Mouse (Mus musculus) granulocyte monocyte progenitor cell, adult 5-6 weeks (primary cell): Measurements from ENCODE around the gene Stx4a. TPM values are rescaled to one million over a fixed set of nuclear protein-coding genes. Genes with fewer than 3 reads are reported as not detected.

Source experiments
- ATAC-seq: replicated peaks from 2 replicates; pipeline ENCODE4 v1.8.0; 2016; ENCODE audit warnings: mild to moderate bottlenecking, moderate TSS enrichment, inconsistent platforms; ENCODE audit not compliant: poor library complexity, severe bottlenecking
- total RNA-seq, 2 experiments: library from RNA; stranded (forward) in 1 of 2; stranded (reverse) in 1 of 2; fragments of 200-712, 200-1000 nt in 1 of 2; fragments of >200 nt in 1 of 2; fragmentation: Nextera tagmentation in 1 of 2; gene quantifications; 2 replicates each; pipeline ENCODE4 v1.2.3; 2014 to 2017

Gene Stx4a
- total RNA-seq, 2 experiments from 2014 or later = 37.7 to 88.9 TPM

- ATAC-seq = no peak
Measured at GRCm38 (mm10) chr7:127850906-127851305, 26.8 kb downstream of the Stx4a start.

DNA sequence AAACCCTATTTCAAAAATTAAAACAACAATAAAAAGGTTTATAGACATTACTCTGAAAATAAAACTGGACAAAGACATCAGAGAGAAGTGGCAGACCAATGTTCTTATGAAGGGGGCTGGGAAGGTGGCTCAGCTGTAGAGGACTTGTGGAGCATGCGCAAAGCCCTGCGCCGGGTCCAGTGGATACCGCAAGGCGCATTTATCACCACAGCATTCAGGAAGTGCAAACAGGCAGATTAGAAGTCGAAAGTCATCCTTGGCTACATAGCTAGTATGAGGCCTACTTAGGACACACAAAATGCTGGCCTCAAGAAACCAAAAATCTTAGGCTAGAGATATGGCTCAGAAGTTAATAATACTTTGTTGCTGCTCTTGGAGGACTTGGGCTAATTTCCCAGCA, 34.2 kb downstream of the Stx4a start:
- no peak for ATAC-seq

DNA sequence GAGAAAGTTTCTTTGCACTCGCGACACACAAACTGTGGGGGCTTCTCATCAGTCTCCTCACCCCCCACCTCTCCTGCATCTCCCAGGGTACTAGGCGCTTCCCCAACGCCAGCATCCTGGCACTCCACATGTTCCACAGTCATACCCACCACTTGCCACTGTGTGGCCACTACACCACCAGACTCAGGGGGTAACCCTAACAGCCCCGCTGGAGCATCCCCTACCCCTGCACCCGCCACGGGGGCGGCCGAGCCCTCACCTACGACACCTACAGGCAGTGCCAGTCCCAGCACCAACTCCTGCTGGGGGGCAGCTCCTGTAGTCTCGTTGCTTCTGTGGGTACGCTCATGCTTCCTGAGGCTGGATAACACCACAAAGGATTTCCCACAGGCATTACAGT, 42.3 kb downstream of the Stx4a start:
- no peak for ATAC-seq

DNA sequence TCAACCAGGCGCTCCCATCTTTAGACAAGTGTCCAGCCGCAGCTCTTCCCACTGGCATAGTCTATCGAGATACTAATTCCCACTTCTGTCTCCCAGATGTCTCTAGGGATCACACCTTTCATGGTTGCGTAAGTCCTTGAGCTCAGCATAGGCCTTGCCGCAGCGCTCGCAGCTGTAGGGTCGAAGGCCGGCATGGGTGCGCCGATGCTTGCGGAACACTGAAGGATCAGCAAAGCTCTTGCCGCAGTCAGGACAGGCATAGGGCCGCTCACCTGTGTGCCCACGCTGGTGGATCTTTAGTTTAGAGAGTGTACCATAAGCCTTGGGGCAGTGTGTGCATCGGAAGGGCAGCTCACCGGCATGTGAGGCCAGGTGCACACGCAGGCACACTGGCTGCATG, 43.5 kb downstream of the Stx4a start:
- no peak for ATAC-seq

DNA sequence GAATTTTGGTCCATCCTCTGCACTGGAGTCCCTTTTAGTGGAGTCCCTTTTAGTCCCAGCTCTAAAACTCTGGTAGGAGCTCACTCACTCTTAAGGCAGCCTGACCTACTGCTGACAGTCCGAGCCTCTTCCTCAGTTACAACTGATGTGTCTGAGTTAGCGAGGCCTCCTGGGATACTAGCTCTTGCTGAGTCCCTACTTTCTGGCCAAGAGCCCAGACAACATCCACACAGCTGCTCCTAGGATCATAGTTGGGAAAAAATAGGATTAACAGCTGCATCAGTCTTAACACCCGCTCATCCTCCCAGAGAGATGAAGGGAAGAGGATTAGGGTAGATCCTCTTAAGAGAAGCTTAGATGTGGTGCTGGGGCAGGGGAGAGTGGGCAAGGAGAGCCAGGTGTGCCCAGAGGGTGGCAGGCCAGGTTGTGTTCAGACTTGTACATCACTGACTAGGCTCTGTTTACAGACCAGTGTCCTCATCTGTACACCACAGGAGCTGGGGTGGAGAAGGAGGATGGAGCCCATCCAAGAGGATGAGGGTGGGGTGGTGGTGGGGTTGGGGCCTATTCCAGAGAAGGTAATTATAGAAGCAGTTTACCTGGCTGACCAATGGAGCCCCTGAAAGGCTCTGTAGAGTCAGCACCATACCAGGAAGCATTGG, 45.2 kb downstream of the Stx4a start:
- no peak for ATAC-seq

- ATAC-seq = no peak
Measured at GRCm38 (mm10) chr7:127870136-127870821, 46.2 kb downstream of the Stx4a start.

- ATAC-seq = no peak
Measured at GRCm38 (mm10) chr7:127874812-127875626, 50.9 kb downstream of the Stx4a start.

DNA sequence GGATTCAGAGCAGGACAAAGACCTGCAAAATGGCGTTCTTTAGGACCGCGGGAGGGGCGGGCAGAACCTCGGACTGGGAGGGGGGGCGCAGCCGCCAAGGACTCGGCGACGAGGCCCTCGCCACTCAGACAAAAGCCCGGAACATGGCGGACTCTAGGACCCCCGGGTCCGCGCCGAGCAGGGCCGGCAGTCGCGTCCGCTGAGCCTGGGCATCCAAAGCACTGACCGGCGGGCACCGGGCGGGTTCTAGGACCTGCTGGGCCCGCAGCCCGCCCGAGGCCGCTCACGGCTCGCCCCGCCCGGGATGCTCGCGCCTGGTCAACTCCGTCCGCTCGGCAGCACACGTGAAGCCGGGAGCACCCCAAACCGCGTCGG, 51.5 kb downstream of the Stx4a start:
- ATAC-seq = peak; percentile 67

DNA sequence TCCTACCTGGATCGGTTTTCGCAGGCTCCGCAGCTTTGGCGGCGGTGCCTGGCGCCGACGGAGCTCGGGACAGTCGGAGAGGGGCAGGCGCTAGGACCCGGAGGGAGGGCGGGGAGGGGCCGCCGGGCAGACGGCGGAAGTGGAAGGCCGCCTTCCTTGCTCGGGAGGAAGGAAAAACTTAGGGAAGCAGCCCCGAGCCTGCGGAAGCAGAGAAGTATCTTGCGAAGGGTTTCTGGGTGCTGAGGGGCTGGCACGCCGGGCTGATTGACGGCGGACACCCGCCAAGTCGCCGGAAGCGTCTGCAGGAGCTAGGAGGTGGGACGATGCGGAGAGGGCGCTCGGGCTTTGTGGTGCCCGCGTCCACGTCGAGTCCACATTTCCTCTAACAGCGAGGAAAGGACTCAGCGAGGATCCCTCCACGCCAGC, 52.0 kb downstream of the Stx4a start, which contains the start of gene Zfp646:
Gene Zfp646 (plus strand): TSS at position 181 of the 426 bp plus-strand sequence.
- ATAC-seq = peak; percentile 72

- ATAC-seq = peak; percentile 65
Measured at GRCm38 (mm10) chr7:127876467-127877348, 52.6 kb downstream of the Stx4a start, which contains the start of gene Zfp668. Zfp668 (minus strand) TSS chr7:127876828.

DNA sequence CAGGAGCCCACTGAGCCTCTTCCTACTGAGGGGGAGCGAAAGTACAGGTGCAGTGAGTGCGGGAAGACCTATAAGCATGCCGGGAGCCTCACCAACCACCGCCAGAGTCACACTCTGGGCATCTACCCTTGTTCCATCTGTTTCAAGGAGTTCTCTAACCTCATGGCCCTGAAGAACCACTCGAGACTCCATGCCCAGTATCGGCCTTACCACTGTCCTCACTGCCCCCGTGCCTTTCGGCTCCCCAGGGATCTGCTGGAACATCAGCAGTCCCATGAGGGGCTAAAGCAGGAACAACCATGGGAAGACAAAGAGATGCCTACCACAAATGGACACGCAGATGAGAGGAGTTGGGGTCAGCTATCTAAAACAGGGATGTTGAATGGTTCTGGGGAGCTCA, 55.2 kb downstream of the Stx4a start:
- ATAC-seq = no peak

GRCm38 (mm10) chr7:127880431-127880830, 56.3 kb downstream of the Stx4a start:
- no peak for ATAC-seq

GRCm38 (mm10) chr7:127885951-127886350, 61.9 kb downstream of the Stx4a start:
- ATAC-seq = no peak; the same call in 1 of the 2 replicates

GRCm38 (mm10) chr7:127886551-127886950, 62.5 kb downstream of the Stx4a start:
- ATAC-seq = no peak

DNA sequence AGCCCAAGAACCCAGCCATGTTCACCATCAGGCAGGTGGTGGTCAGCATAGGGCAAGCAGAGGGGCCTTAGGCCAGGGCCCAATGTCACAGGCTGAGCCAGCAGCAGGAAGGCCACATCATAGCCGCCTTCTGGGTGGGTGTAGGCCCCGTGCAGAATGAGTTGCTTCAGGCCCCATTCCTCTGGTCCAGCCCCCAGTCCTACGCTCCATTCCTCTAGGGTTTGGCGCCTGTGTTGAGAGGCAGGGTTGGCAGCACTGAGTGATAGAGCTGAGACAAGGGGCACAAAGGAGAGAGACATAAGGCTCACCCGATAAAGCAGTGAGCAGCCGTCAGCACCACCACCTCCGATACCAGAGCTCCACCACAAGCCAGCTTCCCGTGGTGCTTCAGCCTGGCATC, 63.1 kb downstream of the Stx4a start:
- no peak for ATAC-seq

DNA sequence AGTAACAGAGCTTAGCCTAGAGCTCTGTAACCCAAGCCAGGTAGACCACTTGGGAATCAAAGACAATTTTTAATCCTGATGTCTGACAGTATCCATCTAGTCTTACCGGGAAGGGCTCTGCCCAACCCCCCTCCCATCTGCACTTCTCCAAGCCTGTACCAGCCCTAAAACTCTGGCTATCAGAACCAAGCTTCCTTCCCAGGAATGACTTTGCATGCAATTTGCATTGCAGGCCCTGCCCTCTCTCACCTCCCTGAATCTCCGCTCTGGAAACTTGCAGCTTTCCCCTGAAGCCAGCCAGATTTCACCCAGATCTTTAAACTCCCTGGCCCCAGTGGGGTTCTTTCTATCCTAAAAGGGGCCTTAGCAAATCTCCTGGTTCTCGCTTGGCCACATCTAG, 63.7 kb downstream of the Stx4a start:
- no peak for ATAC-seq

DNA sequence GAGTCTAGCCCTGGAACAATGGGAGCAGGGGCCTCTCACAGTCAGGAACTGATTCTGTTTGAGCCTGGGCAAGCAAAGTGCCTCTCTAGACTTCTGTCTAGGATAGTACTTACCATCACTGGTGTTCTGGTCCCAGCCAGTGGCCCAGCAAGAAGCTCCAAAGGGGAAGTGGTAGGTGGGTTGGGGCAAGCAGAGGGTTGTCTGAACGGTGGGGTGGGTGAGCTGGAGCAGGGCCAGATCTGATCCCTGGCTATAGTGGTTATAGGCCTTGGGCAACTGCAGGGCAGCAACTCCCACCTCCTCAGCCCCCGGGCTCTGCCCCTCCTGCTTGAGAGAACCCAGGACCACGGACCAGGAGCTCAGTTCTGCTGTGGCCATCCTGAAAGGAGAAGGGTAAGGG, 64.7 kb downstream of the Stx4a start:
- ATAC-seq = peak; percentile 72

DNA sequence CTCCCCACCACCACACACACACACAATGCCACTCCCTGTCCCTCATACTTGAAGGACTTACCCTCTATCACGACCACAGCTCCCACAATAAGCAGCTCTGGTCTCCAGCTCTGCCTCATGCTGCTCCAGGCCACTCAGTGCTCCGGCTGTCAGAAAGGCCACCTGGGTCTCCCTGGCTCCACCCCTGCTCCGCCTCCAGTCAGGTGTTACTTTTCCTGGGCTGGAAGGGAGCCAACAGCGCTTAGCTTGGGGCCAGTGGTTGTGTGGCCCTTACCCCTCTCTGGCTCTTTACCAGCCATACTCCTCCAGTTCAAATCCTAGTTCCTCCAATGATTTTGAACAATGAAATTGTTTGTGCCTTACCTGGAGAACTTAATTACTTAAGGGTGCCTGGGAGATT, 66.7 kb downstream of the Stx4a start, which contains the start of gene Prss53:
Gene Prss53 (minus strand): TSS at position 173 of the 400 bp plus-strand sequence.
- ATAC-seq = no peak

DNA sequence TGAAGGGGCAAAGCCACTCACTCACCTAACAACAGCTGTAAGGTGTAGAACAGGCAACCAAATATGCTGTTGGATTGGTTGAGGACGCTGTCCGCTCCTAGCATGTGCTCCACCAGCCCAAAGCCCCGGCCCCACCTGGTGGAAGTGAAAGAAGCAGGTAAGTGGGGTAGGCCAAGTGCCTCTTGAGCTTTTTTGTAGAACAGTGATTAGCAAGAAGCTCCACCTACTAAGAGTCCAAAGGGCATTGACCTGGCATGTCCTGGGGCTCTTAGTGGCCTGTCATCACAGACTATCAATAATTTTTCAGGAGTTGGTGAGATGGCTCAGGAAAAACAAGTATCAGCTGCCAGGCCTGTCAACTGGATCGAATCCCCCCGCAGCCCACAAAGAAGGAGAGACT, 70.4 kb downstream of the Stx4a start:
- no peak for ATAC-seq

DNA sequence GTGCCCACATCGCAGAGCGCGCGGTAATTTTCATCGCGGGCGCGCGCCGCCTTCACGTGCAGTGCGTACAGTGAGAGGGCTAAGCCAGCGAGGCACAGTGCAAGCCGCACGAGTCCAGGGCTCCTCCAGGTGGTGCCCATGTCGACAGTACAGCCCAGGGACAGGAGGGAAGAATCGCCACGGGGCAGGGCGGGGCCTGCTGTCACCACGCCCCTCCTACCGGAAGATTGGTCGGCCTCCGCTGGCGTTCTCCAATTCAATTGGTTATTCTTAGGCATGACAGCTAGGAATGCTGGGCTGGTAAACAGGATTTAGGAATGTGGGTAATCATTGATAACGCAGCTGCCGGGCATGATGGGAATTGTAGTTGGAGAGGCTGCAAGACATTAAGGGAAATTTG, 71.3 kb downstream of the Stx4a start, which contains the start of the genes Gm21974 and Vkorc1:
Gene Gm21974 (minus strand): TSS at position 13 of the 400 bp plus-strand sequence.
Gene Vkorc1 (minus strand): TSS at position 176 of the 400 bp plus-strand sequence.
- ATAC-seq = peak; percentile 95
